Mouse (Mus musculus): ENCODE data around the gene 1700069L16Rik.

1700069L16Rik gene

GRCm38 (mm10) chr5:113644520-113644919, 80.1 kb downstream of the 1700069L16Rik start:
- peak in 1 of 2 experiments; percentile 18 for DNase-seq (ENCODE audit: low spot score in 2 of 2)

- peak; percentile 49 to 60 for DNase-seq (ENCODE audit: low spot score in 2 of 2)
Measured at GRCm38 (mm10) chr5:113643107-113643848, 81.3 kb downstream of the 1700069L16Rik start.
